Mouse (Mus musculus) MEL (cell line): ENCODE measurements at regions not wholly inside any gene's neighbourhood (a gene's known extent, or its start where the extent isn't known, plus 50 kb on each side); places are given as distances from the start of the nearest gene placed in this dataset.

Experiments used
- DNase-seq: peaks from one replicate; pipeline ENCODE4 v3.0.0; 2011; ENCODE audit warnings: low read depth, low spot score
- H3K27ac ChIP-seq: 2 replicates; pipeline ENCODE4 v1.5.1; 2012; ENCODE audit warnings: low read depth, mild to moderate bottlenecking, control low read depth, low read length, moderate library complexity; ENCODE audit not compliant: control insufficient read depth
- H3K27me3 ChIP-seq, 2 experiments: fragments of 150-350 bp in 1 of 2; sonication (generic) in 1 of 2; 2 replicates each; pipeline ENCODE4 v1.6.1; 2012; ENCODE audit warnings: low read length in 2 of 2, mild to moderate bottlenecking in 2 of 2, improper control_type of control experiment in 1 of 2, moderate library complexity in 1 of 2; ENCODE audit not compliant: insufficient read depth in 2 of 2, control insufficient read depth in 1 of 2
- H3K36me3 ChIP-seq, 2 experiments: 2 replicates each; pipeline ENCODE4 v1.6.1; 2012 to 2014; ENCODE audit warnings: low read length in 2 of 2, improper control_type of control experiment in 1 of 2, inconsistent platforms in 1 of 2, mild to moderate bottlenecking in 1 of 2; ENCODE audit not compliant: insufficient read depth in 2 of 2, control insufficient read depth in 1 of 2
- H3K4me1 ChIP-seq, 2 experiments: fragments of 150-350 bp in 1 of 2; sonication (generic) in 1 of 2; 2 replicates each; pipeline ENCODE4 v1.6.1; 2012; ENCODE audit warnings: low read length in 2 of 2, improper control_type of control experiment in 1 of 2, mild to moderate bottlenecking in 1 of 2; ENCODE audit not compliant: insufficient read depth in 2 of 2, control insufficient read depth in 1 of 2
- H3K4me3 ChIP-seq, 2 experiments: fragments of 150-350 bp in 1 of 2; sonication (generic) in 1 of 2; 2 replicates each; pipeline ENCODE4 v1.5.1; 2012; ENCODE audit warnings: low read depth in 2 of 2, low read length in 2 of 2, mild to moderate bottlenecking in 2 of 2, moderate library complexity in 2 of 2, control low read depth in 1 of 2, improper control_type of control experiment in 1 of 2; ENCODE audit not compliant: control insufficient read depth in 1 of 2, insufficient read depth in 1 of 2
- H3K79me2 ChIP-seq: 2 replicates; pipeline ENCODE4 v1.6.1; 2012; ENCODE audit warnings: mild to moderate bottlenecking, low read length, moderate library complexity; ENCODE audit not compliant: control insufficient read depth, poor library complexity, insufficient read depth
- H3K9ac ChIP-seq: 2 replicates; pipeline ENCODE4 v1.6.1; 2012; ENCODE audit warnings: low read depth, mild to moderate bottlenecking, control low read depth, low read length, moderate library complexity; ENCODE audit not compliant: control insufficient read depth, poor library complexity, severe bottlenecking
- H3K9me3 ChIP-seq: fragments of 150-350 bp; sonication (generic); replicated peaks from 2 replicates; pipeline ENCODE4 v1.6.1; 2012; ENCODE audit warnings: mild to moderate bottlenecking, low read length, improper control_type of control experiment, moderate library complexity; ENCODE audit not compliant: insufficient read depth
- CHD1 ChIP-seq: IDR thresholded peaks from 2 replicates; pipeline ENCODE4 v1.6.1; 2012; ENCODE audit warnings: low read depth, mild to moderate bottlenecking, inconsistent platforms, low read length, improper control_type of control experiment
- E2F4 ChIP-seq: IDR thresholded peaks from 2 replicates; pipeline ENCODE4 v1.6.1; 2011; ENCODE audit warnings: low read depth, low read length, improper control_type of control experiment, borderline replicate concordance
- EP300 ChIP-seq, 2 experiments: IDR thresholded peaks; 2 replicates each; pipeline ENCODE4 v1.6.1; 2011; ENCODE audit warnings: improper control_type of control experiment in 2 of 2, low read length in 2 of 2, low read depth in 1 of 2, mild to moderate bottlenecking in 1 of 2
- ETS1 ChIP-seq: IDR thresholded peaks from 2 replicates; pipeline ENCODE4 v1.6.1; 2012; ENCODE audit warnings: low read depth, mild to moderate bottlenecking, inconsistent platforms, low read length, improper control_type of control experiment, moderate library complexity
- GABPA ChIP-seq: IDR thresholded peaks from 2 replicates; pipeline ENCODE4 v1.6.1; 2012; ENCODE audit warnings: low read depth, mild to moderate bottlenecking, inconsistent platforms, low read length, improper control_type of control experiment, moderate library complexity
- HCFC1 ChIP-seq: IDR thresholded peaks from 2 replicates; pipeline ENCODE4 v1.6.1; 2012; ENCODE audit warnings: low read depth, mild to moderate bottlenecking, inconsistent platforms, low read length, improper control_type of control experiment, moderate library complexity
- JUND ChIP-seq: IDR thresholded peaks from 2 replicates; pipeline ENCODE4 v1.6.1; 2011; ENCODE audit warnings: low read depth, mild to moderate bottlenecking, improper control_type of control experiment, low read length
- KAT2A ChIP-seq: conservative IDR thresholded peaks from 2 replicates; pipeline ENCODE4 v1.6.1; 2012; ENCODE audit warnings: low read depth, low read length, improper control_type of control experiment, inconsistent platforms
- MAX ChIP-seq: IDR thresholded peaks from 2 replicates; pipeline ENCODE4 v1.6.1; 2011; ENCODE audit warnings: low read length, improper control_type of control experiment
- MXI1 ChIP-seq: IDR thresholded peaks from 2 replicates; pipeline ENCODE4 v1.6.1; 2011; ENCODE audit warnings: mild to moderate bottlenecking, low read depth, low read length, improper control_type of control experiment
- MYB ChIP-seq: IDR thresholded peaks from 2 replicates; pipeline ENCODE4 v1.6.1; 2011; ENCODE audit warnings: mild to moderate bottlenecking, low read depth, low read length, improper control_type of control experiment
- MYC ChIP-seq: IDR thresholded peaks from 2 replicates; pipeline ENCODE4 v1.6.1; 2011; ENCODE audit warnings: low read depth, mild to moderate bottlenecking, low read length, improper control_type of control experiment, moderate library complexity
- NELFE ChIP-seq: IDR thresholded peaks from 2 replicates; pipeline ENCODE4 v1.6.1; 2011; ENCODE audit warnings: low read depth, low read length, improper control_type of control experiment
- NRF1 ChIP-seq: IDR thresholded peaks from 2 replicates; pipeline ENCODE4 v1.6.1; 2014; ENCODE audit warnings: low read depth, mild to moderate bottlenecking, inconsistent platforms, low read length, improper control_type of control experiment, moderate library complexity; ENCODE audit not compliant: poor library complexity, insufficient read depth, severe bottlenecking
- POLR2AphosphoS5 ChIP-seq: IDR thresholded peaks from 2 replicates; pipeline ENCODE4 v1.6.1; 2012; ENCODE audit warnings: low read depth, borderline replicate concordance, mild to moderate bottlenecking, inconsistent platforms, low read length, moderate library complexity, mixed read lengths
- RAD21 ChIP-seq: IDR thresholded peaks from 2 replicates; pipeline ENCODE4 v1.6.1; 2011; ENCODE audit warnings: mild to moderate bottlenecking, low read depth, low read length, improper control_type of control experiment
- SIN3A ChIP-seq: IDR thresholded peaks from 2 replicates; pipeline ENCODE4 v1.6.1; 2012; ENCODE audit warnings: low read length, improper control_type of control experiment, inconsistent platforms
- TAL1 ChIP-seq: IDR thresholded peaks from 2 replicates; pipeline ENCODE4 v1.6.1; 2012; ENCODE audit warnings: mild to moderate bottlenecking, inconsistent platforms, low read length, moderate library complexity, mixed read lengths
- TBP ChIP-seq: IDR thresholded peaks from 2 replicates; pipeline ENCODE4 v1.8.0; 2011; ENCODE audit warnings: low read depth, low read length, improper control_type of control experiment
- UBTF ChIP-seq: IDR thresholded peaks from 2 replicates; pipeline ENCODE4 v1.6.1; 2012; ENCODE audit warnings: low read depth, mild to moderate bottlenecking, inconsistent platforms, low read length, improper control_type of control experiment, moderate library complexity, borderline replicate concordance; ENCODE audit not compliant: insufficient read depth
- USF1 ChIP-seq: IDR thresholded peaks from 2 replicates; pipeline ENCODE4 v1.6.1; 2014; ENCODE audit warnings: low read depth, mild to moderate bottlenecking, inconsistent platforms, low read length, improper control_type of control experiment, moderate library complexity
- ZC3H11A ChIP-seq: IDR thresholded peaks from 2 replicates; pipeline ENCODE4 v1.6.1; 2012; ENCODE audit warnings: low read depth, mild to moderate bottlenecking, inconsistent platforms, low read length, improper control_type of control experiment
- ZKSCAN1 ChIP-seq: IDR thresholded peaks from 2 replicates; pipeline ENCODE4 v1.6.1; 2012; ENCODE audit warnings: low read depth, mild to moderate bottlenecking, inconsistent platforms, low read length, improper control_type of control experiment, moderate library complexity
- ZMIZ1 ChIP-seq: IDR thresholded peaks from 2 replicates; pipeline ENCODE4 v1.6.1; 2012; ENCODE audit warnings: low read depth, mild to moderate bottlenecking, inconsistent platforms, low read length, improper control_type of control experiment, moderate library complexity

DNA sequence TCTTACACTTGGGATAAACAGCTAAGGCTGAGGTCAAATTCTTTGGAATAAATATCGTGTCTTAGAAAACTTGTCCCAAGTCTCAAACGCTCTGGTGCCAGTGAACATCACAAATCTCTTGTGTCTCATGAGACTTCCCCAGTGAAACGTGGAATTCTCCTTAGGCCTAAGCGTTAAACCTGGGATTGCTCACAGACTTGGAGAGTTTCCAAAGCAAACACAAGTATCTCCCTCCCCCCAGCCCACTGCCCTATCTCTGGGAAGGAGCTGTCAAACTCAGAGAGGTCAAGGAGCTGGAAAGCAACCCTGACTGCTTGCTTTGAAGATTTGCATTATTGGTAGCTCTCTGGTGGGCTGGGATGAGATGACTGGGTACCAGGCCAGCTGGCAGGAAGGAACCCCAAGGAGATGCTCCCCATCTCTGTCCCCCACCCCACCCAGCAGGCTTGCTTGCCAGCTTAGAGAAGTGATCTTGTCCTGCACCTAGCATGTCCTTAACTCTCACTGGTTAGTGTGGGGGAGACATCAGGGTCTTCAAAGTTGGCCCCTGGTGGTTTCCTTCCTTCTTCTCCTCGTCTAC, 219.1 kb downstream of the Fam43a start:
- no peak for DNase-seq
- H3K4me3 ChIP-seq = no peak overlapping the region
- TF ChIP-seq RAD21 (no peak), NELFE (no peak), ZC3H11A (no peak), MAX (no peak), HCFC1 (no peak), ZKSCAN1 (no peak), ETS1 (no peak), KAT2A (no peak), UBTF (no peak)
- TF ChIP-seq, all 39 proteins: peak for 0
- no peaks in the 10 kb centered on the region for H3K9me3 ChIP-seq
- H3K27ac ChIP-seq = no peak overlapping the region
- no peaks in the 10 kb centered on the region for H3K79me2 ChIP-seq
- H3K36me3 ChIP-seq = no peaks in the 10 kb centered on the region
- H3K9ac ChIP-seq = no peak overlapping the region
- H3K27me3 ChIP-seq = peaks cover 7 to 16% of the 10 kb centered on the region in 2 experiments
- no peaks in the 10 kb centered on the region for H3K4me1 ChIP-seq

DNA sequence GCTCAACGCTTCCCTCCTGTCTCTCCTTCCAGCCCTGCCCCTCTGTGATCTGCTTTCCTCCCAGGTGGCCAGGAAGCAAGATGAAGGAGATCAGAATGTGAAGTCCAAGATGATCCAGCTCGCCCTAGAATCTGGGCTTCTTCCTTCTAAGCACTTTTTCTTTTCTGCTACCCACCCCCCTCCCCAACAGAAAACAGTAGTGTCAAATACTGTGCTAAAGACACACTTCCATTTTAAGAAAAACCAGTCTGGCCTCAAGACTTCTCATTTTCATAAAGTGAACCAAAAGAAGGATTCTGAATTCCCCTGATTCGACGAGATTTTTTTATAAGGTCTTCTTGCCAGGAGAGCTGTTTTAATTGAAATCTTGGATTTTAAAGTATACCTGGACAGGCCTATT, 219.8 kb downstream of the Fam43a start:
- Histone ChIP-seq H3K9ac (no peak overlapping the region), H3K36me3 (no peaks in the 10 kb centered on the region), H3K27ac (no peak overlapping the region), H3K79me2 (no peaks in the 10 kb centered on the region), H3K27me3 (peaks cover 10 to 16% of the 10 kb centered on the region in 2 experiments), H3K4me1 (no peaks in the 10 kb centered on the region), H3K4me3 (no peak overlapping the region), H3K9me3 (no peaks in the 10 kb centered on the region)
- TF ChIP-seq MYC = no peak
- TF ChIP-seq HCFC1 = no peak
- no peak for TF ChIP-seq ZMIZ1
- TF ChIP-seq UBTF = no peak
- no peak for TF ChIP-seq GABPA
- no peak for TF ChIP-seq POLR2AphosphoS5
- DNase-seq = no peak

DNA sequence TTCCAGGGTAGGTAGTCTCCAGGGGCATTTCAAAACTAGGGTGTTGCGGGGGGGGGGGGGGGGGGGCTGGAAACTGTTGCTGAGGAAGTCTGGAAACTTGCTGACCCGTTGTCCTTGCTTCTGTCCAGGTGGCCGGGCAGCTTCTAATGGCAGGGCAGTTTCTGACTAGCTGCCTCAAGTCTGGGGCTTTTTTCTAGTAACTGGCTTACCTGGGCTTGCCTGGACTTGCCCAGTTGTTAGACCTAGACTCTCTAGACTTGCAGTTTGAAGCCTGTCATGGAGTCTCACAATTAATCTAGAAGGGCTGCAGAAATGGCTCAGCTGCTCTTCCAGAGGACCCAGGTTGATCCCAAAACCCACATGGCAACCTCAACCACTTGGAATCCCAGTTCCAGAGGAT, 220.7 kb downstream of the Fam43a start:
- no peak for DNase-seq
- H3K36me3 ChIP-seq = no peaks in the 10 kb centered on the region
- no peaks in the 10 kb centered on the region for H3K9me3 ChIP-seq
- TF ChIP-seq TAL1 (no peak), SIN3A (no peak), ZMIZ1 (no peak), USF1 (no peak), MYB (no peak), JUND (no peak), E2F4 (no peak), NELFE (no peak), GABPA (no peak), EP300 (IDR thresholded peaks at IDR 0.05; ENCODE audit: low read depth in 1 of 2, low read length in 2 of 2) (no peak), TBP (no peak), KAT2A (no peak), POLR2AphosphoS5 (no peak), UBTF (no peak), CHD1 (no peak), MXI1 (no peak), RAD21 (no peak), NRF1 (no peak)
- H3K27ac ChIP-seq = no peak overlapping the region
- no peak overlapping the region for H3K9ac ChIP-seq
- no peaks in the 10 kb centered on the region for H3K4me1 ChIP-seq
- no peak overlapping the region for H3K4me3 ChIP-seq
- H3K79me2 ChIP-seq = no peaks in the 10 kb centered on the region
- peaks cover 10 to 16% of the 10 kb centered on the region in 2 experiments for H3K27me3 ChIP-seq
